Mouse (Mus musculus): ENCODE measurements around the gene Eif3l.
"Not testable (repeated sequence)": the region's sequence is repeated elsewhere in the genome, so short reads cannot be mapped to it uniquely, and the experiment has no call there.

Gene Eif3l

GRCm38 (mm10) chr15:79074913-79075532 is at the start of gene Eif3l:
Gene Eif3l, plus strand, starts transcription at chr15:79075179.
- peak; percentile 85 to 87 for DNase-seq (ENCODE audit: low spot score in 2 of 2)

GRCm38 (mm10) chr15:79025687-79026308 is 49.2 kb upstream of the Eif3l start:
- DNase-seq (ENCODE audit: low spot score in 2 of 2), result peak in 1 of 2 experiments; percentile 41

- no peak for DNase-seq (ENCODE audit: low spot score in 2 of 2)
Measured at GRCm38 (mm10) chr15:79026511-79027290, 48.3 kb upstream of the Eif3l start.

- no peak for DNase-seq (ENCODE audit: low spot score in 2 of 2)
Measured at GRCm38 (mm10) chr15:79027291-79028205, 47.4 kb upstream of the Eif3l start.

GRCm38 (mm10) chr15:79028237-79028738 is 46.7 kb upstream of the Eif3l start, which contains the start of gene H1f0:
Gene H1f0, plus strand, starts transcription at chr15:79028450.
- peak; percentile 94 to 96 for DNase-seq (ENCODE audit: low spot score in 2 of 2)

GRCm38 (mm10) chr15:79028823-79029484 is 46.0 kb upstream of the Eif3l start:
- no peak for DNase-seq (ENCODE audit: low spot score in 2 of 2)

GRCm38 (mm10) chr15:79029519-79030241 is 45.3 kb upstream of the Eif3l start:
- no peak for DNase-seq (ENCODE audit: low spot score in 2 of 2)

GRCm38 (mm10) chr15:79030551-79031435 is 44.2 kb upstream of the Eif3l start:
- peak; percentile 80 to 90 for DNase-seq (ENCODE audit: low spot score in 2 of 2)

- not testable (repeated sequence) for DNase-seq (ENCODE audit: low spot score in 2 of 2)
Measured at GRCm38 (mm10) chr15:79031908-79032307, 43.1 kb upstream of the Eif3l start.

- DNase-seq (ENCODE audit: low spot score in 2 of 2), result peak; percentile 62 to 71
Measured at GRCm38 (mm10) chr15:79037913-79038328, 37.1 kb upstream of the Eif3l start.

- DNase-seq (ENCODE audit: low spot score in 2 of 2), result no peak
Measured at GRCm38 (mm10) chr15:79038331-79038730, 36.6 kb upstream of the Eif3l start.

- peak in 1 of 2 experiments; percentile 53 for DNase-seq (ENCODE audit: low spot score in 2 of 2)
Measured at GRCm38 (mm10) chr15:79038853-79039252, 36.1 kb upstream of the Eif3l start.

- DNase-seq (ENCODE audit: low spot score in 2 of 2), result no peak
Measured at GRCm38 (mm10) chr15:79040501-79041416, 34.2 kb upstream of the Eif3l start.

GRCm38 (mm10) chr15:79041585-79041984 is 33.4 kb upstream of the Eif3l start, which contains the start of gene Galr3:
Gene Galr3, plus strand, starts transcription at chr15:79041885.
- no peak for DNase-seq (ENCODE audit: low spot score in 2 of 2)

- DNase-seq (ENCODE audit: low spot score in 2 of 2), result peak; percentile 53 to 56
Measured at GRCm38 (mm10) chr15:79042721-79043491, 32.1 kb upstream of the Eif3l start.

- no peak for DNase-seq (ENCODE audit: low spot score in 2 of 2)
Measured at GRCm38 (mm10) chr15:79044837-79045236, 30.1 kb upstream of the Eif3l start.

GRCm38 (mm10) chr15:79048186-79048585 is 26.8 kb upstream of the Eif3l start:
- DNase-seq (ENCODE audit: low spot score in 2 of 2), result no peak
